Mouse (Mus musculus): Measurements from ENCODE around the gene B4galt5.

The B4galt5 gene

DNA sequence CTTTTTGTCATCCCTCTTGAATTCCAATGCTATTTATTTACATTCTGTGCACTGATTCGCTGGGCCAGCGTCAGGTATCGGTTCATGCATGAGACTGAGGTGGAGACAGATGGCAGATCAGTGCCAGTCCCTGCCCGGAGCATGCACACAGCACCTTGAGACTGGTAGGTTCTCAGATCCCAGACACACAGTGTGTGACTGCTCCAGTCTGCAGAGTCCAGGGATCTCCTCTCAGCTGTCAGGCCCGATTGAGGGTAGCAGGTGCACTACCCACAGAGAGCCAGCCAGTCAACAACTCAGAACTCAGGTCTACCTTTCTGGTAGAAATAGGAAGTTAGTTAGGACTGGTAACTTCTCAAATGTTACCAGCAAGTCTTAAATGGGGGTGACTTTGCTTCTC lies 18.4 kb downstream of the B4galt5 start:
- DNase-seq, result peak; percentile 59

GRCm38 (mm10) chr2:167329478-167330262 lies 19.3 kb downstream of the B4galt5 start:
- DNase-seq, result no peak

DNA sequence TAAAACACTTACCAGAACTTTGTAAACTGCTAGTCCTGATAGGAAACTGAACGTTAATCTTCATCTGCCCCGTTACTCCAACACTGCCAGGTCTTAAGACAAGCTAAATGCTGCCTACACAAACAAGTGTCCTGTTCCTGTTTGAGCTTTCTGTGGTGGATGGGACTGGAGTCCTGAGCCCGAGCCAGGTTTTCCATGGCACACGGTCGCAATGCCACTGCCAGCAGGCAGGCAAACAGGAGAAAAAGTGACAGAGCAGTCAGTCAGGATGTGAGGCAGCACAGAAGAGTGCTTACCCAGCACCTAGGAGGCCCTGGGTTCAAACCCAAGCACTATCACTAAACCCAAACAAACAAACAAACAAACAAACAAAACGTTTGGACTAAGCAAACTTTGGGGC lies 20.6 kb downstream of the B4galt5 start:
- DNase-seq, result peak; percentile 57

GRCm38 (mm10) chr2:167326582-167326981 lies 22.4 kb downstream of the B4galt5 start:
- DNase-seq, result no peak

- no peak for DNase-seq
Observed at GRCm38 (mm10) chr2:167324151-167324930, 24.6 kb downstream of the B4galt5 start.

DNA sequence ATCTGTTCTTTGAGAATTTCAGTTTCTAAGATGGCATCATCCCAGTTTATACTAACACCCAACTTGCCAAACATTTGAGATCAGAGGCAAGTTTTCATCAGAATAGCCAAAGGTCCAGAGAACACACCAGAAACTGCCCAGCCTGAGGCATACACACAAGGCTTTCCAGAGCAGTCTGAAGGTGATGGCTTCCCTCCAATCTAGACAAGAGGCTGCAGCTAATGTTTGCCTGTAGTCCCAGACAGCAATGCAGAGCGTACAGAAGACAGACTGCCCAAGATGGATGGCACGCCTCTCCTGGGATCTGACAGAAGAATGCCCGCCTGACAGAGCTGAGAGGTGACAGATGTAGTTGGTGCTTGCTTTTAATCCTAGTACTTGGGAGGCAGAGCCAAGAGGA lies 25.9 kb downstream of the B4galt5 start:
- no peak for DNase-seq

- DNase-seq, result no peak
Observed at GRCm38 (mm10) chr2:167321372-167321771, 27.6 kb downstream of the B4galt5 start.

GRCm38 (mm10) chr2:167318981-167319380 lies 30.0 kb downstream of the B4galt5 start:
- DNase-seq, result no peak

DNA sequence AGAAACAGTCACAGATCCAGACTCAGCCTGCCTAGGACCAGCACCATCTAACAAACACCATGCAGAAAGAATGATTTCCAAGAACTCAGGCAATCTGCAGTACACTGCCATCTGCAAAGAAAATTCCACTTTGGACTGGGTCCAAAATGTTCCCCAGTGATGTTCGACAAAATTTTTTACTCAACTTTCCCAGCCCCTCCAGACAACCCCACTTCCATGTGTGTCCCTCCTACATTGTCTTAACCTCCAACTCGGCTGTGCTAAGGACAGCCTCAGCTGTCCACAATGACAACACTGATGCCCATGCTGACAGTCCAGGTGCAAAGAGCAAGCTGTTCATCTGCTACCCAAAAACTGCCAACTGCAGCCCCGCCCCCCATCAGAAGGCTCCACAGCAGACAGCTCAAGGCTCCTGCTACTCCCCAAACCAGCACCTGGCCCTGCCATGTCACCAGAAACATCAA lies 32.2 kb downstream of the B4galt5 start:
- DNase-seq, result peak; percentile 81

- no peak for DNase-seq
Observed at GRCm38 (mm10) chr2:167314491-167314890, 34.5 kb downstream of the B4galt5 start.

- peak; percentile 59 for DNase-seq
Observed at GRCm38 (mm10) chr2:167313501-167314326, 35.3 kb downstream of the B4galt5 start.

DNA sequence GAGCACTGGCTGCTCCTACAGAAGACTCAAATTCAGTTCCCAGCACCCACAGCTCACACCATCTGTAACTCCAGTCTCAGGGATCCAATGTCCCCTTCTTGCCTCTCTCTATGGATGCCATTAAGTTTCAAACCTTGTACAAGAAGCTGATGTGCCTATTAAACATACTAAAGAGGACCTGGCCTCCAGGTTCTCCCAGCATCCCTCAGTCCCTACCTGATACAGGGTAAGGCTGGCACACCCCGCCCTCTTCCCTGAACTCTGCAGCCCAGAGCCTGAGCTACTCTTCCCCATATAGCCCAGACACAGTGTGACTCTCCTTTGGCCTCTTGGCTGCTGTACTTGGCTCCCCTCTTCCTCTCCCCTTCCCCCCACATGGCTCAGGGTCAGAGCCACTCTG lies 38.9 kb downstream of the B4galt5 start:
- DNase-seq, result peak; percentile 10

DNA sequence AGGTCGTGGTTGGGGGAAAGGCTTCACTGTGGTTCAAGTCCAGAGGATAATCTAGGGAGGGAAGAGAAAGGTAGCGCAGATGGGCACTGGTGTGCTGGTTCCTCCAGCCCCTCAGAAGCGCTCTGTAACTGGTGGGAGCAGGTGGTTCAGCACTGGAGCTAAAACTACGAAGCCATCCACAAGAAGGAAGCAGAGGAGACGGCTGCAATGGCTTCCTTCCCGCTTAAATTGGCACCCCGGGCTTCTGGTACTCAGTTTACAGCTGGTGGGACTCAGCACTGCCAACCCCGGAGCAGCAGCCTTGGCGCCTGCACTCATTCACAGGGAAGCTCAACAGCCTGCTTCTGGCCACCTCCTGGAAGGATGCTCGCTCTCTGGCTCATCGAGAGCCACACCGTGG lies 39.7 kb downstream of the B4galt5 start:
- peak; percentile 17 for DNase-seq

DNA sequence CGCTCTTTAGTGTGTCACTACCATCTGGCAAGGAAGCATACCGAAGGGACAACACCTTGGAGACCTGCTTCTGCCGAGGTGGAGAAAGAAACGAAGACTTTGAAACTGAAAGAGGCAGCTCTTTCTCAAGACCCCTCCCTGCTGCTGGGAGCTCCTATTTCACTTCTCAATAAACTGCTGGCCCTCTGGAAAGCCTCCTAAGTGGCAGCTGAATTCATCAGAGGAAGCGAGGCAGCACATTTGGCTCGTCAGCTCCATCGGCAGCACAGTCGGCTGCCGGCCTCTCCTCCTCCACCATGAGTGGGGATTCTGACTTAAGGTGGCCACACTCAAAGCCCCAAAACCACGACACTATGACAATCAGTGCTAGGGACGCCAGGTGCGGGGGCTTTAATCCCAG lies 41.3 kb downstream of the B4galt5 start:
- DNase-seq, result peak; percentile 31

DNA sequence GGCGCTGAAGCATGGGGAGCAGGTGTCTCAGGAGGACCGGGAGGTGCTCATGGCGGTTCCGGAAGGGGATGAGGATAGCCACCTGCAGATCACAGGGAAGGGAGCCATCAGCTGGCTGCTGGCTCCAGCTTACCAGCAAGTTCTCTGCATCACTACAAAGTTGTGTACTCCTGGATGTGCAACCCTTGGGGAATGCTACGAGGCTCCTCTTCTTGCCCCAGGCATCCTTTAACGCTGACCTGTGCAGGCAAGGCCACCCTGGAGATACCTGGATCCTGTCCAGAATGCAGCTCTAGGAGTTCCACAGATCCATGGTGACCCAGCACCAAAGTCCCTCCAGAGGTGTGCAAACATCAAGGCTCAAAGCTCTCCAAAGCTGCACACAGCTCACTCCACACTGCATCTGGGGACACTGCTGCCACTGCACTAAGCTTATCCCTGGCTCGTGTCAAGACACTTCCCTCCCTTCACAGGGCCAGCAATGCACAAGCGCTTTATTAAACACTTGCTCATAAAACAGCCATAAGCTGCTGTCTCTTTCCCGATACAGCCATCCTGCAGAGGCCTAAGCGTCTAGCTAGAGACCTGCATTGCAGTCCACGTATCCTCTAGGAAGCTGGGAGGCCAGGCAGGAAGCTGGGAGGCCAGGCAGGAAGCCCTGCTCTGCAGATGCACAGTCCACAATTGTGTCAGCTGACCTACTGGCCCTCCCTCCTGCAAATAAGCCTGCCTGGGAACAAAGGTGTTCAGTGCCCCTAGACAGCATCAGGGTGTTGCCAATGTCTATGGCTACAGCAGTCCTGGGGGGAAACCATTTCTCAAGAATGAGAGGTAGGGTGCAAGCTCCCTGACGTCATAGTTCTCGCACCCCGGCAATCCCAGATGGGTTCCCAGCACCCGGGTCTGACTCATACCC lies 42.1 kb downstream of the B4galt5 start:
- DNase-seq, result peak; percentile 35

- no peak for DNase-seq
Observed at GRCm38 (mm10) chr2:167306273-167306594, 42.7 kb downstream of the B4galt5 start.

GRCm38 (mm10) chr2:167305382-167306272 lies 43.4 kb downstream of the B4galt5 start:
- DNase-seq, result peak; percentile 29

DNA sequence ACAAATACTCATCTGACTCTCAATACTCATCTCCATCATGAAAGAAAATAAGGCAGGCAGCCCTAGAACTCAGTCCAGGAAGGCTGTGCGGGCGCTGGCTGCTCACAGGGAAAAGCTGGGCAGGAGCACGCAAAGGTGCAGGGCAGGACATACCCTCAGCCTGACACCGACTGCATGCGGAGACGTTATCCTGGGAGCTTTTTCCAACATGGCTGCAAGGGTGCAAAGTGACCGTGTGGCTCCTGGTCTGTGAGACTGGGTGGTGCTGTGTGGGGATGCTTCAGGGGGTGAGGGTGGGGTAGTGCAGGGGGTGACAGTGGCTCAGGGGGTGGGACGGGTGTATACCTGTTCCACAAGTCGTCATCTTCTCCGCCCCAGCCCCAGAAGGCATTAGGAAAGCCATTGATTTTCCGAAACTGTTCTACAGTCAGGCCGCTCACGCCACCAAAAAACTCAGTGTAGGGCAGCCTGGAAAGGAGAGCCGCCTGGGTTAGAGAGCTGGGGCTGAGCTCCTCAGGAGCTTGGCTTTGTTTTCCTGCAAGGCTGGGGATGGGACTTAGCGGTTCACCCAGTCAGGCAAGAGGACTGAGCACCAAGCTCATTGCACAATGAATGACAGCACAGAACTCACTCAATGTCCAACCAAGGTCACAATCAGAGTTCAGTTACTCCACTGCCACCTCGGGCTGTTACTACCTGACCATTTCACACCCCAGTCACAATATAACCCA lies 44.2 kb downstream of the B4galt5 start:
- peak; percentile 24 for DNase-seq

DNA sequence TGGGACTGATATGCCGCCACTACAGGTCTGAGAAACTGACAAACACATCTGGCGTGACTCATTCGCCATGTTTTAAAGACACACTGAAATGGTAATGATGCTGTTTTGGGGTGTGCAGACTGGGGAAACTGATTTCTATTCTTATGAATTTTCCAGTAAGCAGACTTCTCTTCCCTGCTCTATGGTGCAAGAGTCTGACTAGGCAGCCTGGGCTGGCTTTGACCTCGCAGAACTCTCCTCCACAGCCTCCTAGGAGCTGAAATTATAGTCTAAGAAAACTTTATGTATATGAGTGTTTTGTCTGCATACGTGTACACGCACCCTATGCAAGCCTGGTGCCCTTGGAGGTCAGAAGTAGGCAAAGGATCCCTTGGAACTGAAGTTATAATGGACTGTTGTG lies 45.2 kb downstream of the B4galt5 start:
- peak; percentile 1 for DNase-seq

- peak; percentile 5 for DNase-seq
Observed at GRCm38 (mm10) chr2:167303196-167303595, 45.8 kb downstream of the B4galt5 start.

Data from cerebellum, adult 8-10 months (tissue).